Mouse (Mus musculus): ENCODE data around the gene Emc8.

GRCm38 (mm10) chr8:120656322-120657052, 11.9 kb downstream of the Emc8 start:
- TF ChIP-seq CTCF (IDR thresholded peaks at IDR 0.05; ENCODE audit: low read depth) (no peak), EP300 (IDR thresholded peaks at IDR 0.05; ENCODE audit: low read depth) (no peak)

Data from heart, postnatal 0 days (tissue).